Mouse (Mus musculus): Measurements from ENCODE around the gene Zfp750. TPM values are rescaled to one million over a fixed set of nuclear protein-coding genes. Genes with fewer than 3 reads are reported as not detected.

Zfp750 gene
- polyA plus RNA-seq (2014; fragmentation: Nextera tagmentation; extraction: Ambion mirVana): 0.09 TPM in 1 of 2 replicates, not detected in the other

DNA sequence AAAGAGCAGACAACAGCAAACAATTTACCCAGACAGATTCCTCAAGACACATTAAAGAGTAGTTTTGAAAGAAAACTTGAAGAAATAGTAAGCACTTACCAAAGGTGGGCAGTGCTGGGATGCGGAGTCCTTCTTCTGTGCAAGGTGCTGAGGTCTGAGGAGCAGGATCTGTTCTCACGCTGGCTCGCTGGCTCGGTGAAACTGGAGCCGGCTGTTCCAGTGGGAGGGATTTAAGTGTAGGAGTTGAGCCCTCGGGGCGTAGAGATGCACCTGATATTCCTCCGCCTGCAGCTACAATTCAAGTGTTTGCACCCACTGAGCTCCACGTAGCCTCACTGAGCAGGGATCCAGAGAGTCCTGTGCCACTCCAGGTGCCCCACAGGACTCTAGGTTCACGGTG, at the start of gene Zfp750:
Zfp750 (minus strand) TSS at position 203 of the 400 bp plus-strand sequence.
- H3K27ac ChIP-seq (ENCODE audit: low read depth, low read length): no peak within 1 kb of the TSS
- no peaks in the 10 kb centered on the region for H3K4me1 ChIP-seq (ENCODE audit: control insufficient read depth, insufficient read depth, low read length)
- no peak within 1 kb of the TSS for H3K4me3 ChIP-seq (ENCODE audit: low read depth, low read length)
- H3K9ac ChIP-seq (ENCODE audit: low read length): no peak within 1 kb of the TSS
- no peaks in the 10 kb centered on the region for H3K36me3 ChIP-seq (ENCODE audit: control insufficient read depth, insufficient read depth, low read length)
- no peaks in the 10 kb centered on the region for H3K9me3 ChIP-seq (replicated peaks; ENCODE audit: control insufficient read depth, low read length)
- no peak within 1 kb of the TSS for H3K4me2 ChIP-seq (ENCODE audit: low read length)
- ATAC-seq (no peak), DNase-seq (ENCODE audit: low spot score) (no peak)
- WGBS: 47% methylated on average over 10 of the region's 10 CpGs
- H3K27me3 ChIP-seq (replicated peaks; ENCODE audit: control insufficient read depth, insufficient read depth, low read length): no peaks in the 10 kb centered on the region

DNA sequence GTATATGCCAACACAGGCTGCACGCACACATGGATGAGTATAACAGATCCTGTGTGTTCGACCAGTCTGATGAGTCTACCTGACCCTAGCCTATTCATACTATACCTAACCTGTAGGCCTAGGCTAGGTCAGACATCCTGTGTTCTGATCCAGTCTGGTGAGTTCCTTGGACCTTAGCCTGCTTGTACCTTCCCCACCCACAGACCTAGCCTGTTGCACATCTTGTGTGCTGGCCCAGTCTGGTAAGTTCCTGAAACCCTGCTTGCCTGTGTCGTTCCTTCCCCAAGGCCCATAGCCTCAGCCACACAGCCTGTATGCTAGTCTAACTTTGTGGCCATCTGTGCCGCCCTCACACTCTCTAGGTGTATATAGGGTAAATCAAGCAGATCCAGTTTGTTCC, 45.1 kb upstream of the Zfp750 start:
- Histone ChIP-seq H3K4me1 (ENCODE audit: control insufficient read depth, insufficient read depth, low read length) (no peaks in the 10 kb centered on the region), H3K27ac (ENCODE audit: low read depth, low read length) (no peak overlapping the region), H3K4me2 (ENCODE audit: low read length) (no peak overlapping the region), H3K9ac (ENCODE audit: low read length) (no peak overlapping the region), H3K36me3 (ENCODE audit: control insufficient read depth, insufficient read depth, low read length) (peaks cover 9% of the 10 kb centered on the region; the same call in 1 of the 2 replicates), H3K9me3 (replicated peaks; ENCODE audit: control insufficient read depth, low read length) (no peaks in the 10 kb centered on the region), H3K4me3 (ENCODE audit: low read depth, low read length) (no peak overlapping the region), H3K27me3 (replicated peaks; ENCODE audit: control insufficient read depth, insufficient read depth, low read length) (no peaks in the 10 kb centered on the region)
- ATAC-seq (no peak), DNase-seq (ENCODE audit: low spot score) (no peak)
- 94% methylated on average over 4 of the region's 4 CpGs for WGBS

DNA sequence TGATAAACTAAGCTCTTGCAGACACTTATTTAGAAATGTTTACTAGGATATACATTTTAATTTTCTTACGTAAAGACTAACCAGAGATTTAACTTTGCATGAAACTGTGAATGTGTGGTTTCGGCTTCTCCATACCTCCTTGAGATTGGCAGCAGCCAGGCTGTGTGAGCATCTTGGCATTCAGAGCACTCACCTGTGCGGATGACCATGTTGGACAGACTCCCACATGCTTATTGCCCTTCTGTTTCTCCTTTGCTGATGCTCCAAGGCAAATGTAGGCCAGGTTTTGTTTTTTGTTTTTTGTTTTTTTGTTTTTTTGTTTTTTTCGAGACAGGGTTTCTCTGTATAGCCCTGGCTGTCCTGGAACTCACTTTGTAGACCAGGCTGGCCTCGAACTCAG, 44.2 kb upstream of the Zfp750 start:
- H3K4me3 ChIP-seq (ENCODE audit: low read depth, low read length): no peak overlapping the region
- H3K36me3 ChIP-seq (ENCODE audit: control insufficient read depth, insufficient read depth, low read length): peaks cover 9% of the 10 kb centered on the region; the same call in 1 of the 2 replicates
- no peak for ATAC-seq
- no peaks in the 10 kb centered on the region for H3K4me1 ChIP-seq (ENCODE audit: control insufficient read depth, insufficient read depth, low read length)
- no peak overlapping the region for H3K27ac ChIP-seq (ENCODE audit: low read depth, low read length)
- no peak overlapping the region for H3K9ac ChIP-seq (ENCODE audit: low read length)
- H3K4me2 ChIP-seq (ENCODE audit: low read length): no peak overlapping the region
- no peaks in the 10 kb centered on the region for H3K27me3 ChIP-seq (replicated peaks; ENCODE audit: control insufficient read depth, insufficient read depth, low read length)
- H3K9me3 ChIP-seq (replicated peaks; ENCODE audit: control insufficient read depth, low read length): no peaks in the 10 kb centered on the region
- no peak for DNase-seq (ENCODE audit: low spot score)
- 92% methylated on average over 5 of the region's 5 CpGs for WGBS

DNA sequence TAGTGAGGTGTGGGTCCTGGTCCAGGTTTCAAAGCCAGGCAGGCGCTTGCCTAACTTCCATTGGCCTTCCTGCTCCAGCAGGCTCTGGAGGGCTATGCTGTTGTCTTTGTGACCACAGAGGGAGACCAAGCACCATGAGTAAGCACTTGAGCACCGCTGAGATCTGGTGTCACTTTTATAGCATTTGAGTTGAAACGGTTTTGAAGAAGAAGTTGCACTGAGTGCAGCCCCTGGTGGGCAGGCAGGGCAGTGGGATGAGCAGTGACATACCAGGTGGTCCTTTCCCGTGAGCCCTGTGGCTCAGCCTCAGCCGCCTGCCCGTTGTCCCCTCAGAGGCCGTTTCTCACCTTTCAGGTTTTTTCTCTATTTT, 41.1 kb upstream of the Zfp750 start:
- H3K4me1 ChIP-seq (ENCODE audit: control insufficient read depth, insufficient read depth, low read length): no peaks in the 10 kb centered on the region
- no peak overlapping the region for H3K4me2 ChIP-seq (ENCODE audit: low read length)
- WGBS: 84% methylated on average over 7 of the region's 7 CpGs
- ATAC-seq (no peak), DNase-seq (ENCODE audit: low spot score) (no peak)
- H3K4me3 ChIP-seq (ENCODE audit: low read depth, low read length): no peak overlapping the region
- H3K27me3 ChIP-seq (replicated peaks; ENCODE audit: control insufficient read depth, insufficient read depth, low read length): no peaks in the 10 kb centered on the region
- H3K36me3 ChIP-seq (ENCODE audit: control insufficient read depth, insufficient read depth, low read length): peaks cover 9% of the 10 kb centered on the region; the same call in 1 of the 2 replicates
- H3K9ac ChIP-seq (ENCODE audit: low read length): no peak overlapping the region
- no peaks in the 10 kb centered on the region for H3K9me3 ChIP-seq (replicated peaks; ENCODE audit: control insufficient read depth, low read length)
- no peak overlapping the region for H3K27ac ChIP-seq (ENCODE audit: low read depth, low read length)

DNA sequence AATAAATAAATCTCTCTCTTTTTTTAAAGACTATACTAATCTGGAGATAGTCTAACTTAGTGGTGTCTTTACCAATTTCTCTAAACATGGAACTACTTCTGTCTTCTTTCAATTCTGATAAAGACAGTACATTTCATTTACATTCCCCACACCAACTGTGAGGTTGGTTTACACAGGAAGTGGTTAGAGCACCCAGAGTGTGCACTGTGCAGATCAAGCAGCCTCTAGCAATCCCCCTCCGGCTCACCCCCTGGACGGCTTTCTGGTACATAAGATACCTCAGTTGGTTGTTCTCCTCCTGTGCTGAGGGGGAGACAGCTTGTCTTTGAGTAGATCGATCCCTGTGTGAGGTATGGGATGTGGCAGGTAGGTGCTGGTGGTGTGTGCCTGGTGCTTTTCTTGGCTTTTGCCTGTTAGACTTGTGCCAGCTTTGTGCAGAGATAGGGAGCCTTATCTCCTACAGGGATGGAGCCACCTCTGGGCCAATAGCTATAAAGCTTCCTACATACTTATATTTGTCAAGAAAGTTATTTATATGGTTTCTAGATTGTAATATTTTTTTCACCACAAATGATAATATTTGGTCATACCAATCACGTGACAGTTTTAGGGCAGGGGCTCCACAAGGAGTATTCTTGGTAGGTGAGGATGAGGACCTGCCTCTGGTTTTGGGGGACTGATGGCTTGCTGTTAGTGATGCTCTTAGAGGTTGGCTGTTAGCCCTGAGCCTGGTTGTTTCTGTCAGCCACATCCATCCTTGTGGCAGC, 40.6 kb upstream of the Zfp750 start:
- ATAC-seq: no peak
- H3K4me1 ChIP-seq (ENCODE audit: control insufficient read depth, insufficient read depth, low read length): no peaks in the 10 kb centered on the region
- no peak overlapping the region for H3K4me3 ChIP-seq (ENCODE audit: low read depth, low read length)
- DNase-seq (ENCODE audit: low spot score): no peak
- no peaks in the 10 kb centered on the region for H3K27me3 ChIP-seq (replicated peaks; ENCODE audit: control insufficient read depth, insufficient read depth, low read length)
- H3K36me3 ChIP-seq (ENCODE audit: control insufficient read depth, insufficient read depth, low read length): peaks cover 4% of the 10 kb centered on the region; the same call in 1 of the 2 replicates
- no peaks in the 10 kb centered on the region for H3K9me3 ChIP-seq (replicated peaks; ENCODE audit: control insufficient read depth, low read length)
- WGBS: 87% methylated on average over 4 of the region's 4 CpGs
- H3K4me2 ChIP-seq (ENCODE audit: low read length): no peak overlapping the region
- H3K27ac ChIP-seq (ENCODE audit: low read depth, low read length): no peak overlapping the region
- no peak overlapping the region for H3K9ac ChIP-seq (ENCODE audit: low read length)

DNA sequence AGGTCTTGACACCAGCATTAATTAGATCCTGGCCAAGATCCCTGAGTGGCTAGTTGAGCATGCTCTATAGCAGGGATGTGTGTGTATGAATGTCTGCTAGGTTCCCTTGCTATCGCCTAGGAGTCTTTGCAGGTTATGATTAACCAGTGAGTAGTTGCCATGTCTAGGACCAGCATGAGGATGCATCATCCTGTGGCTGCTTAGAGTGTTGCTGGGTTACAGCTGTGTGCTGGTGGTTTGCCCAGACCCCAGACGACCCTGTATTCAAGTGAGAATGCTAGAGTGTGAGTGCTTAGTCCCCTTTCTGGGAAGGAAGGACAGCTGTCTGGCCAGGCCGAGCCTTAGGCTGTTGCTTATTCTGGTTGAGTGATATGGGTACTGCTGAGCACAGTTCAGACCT, 39.4 kb upstream of the Zfp750 start:
- Histone ChIP-seq H3K4me3 (ENCODE audit: low read depth, low read length) (no peak overlapping the region), H3K4me2 (ENCODE audit: low read length) (no peak overlapping the region), H3K36me3 (ENCODE audit: control insufficient read depth, insufficient read depth, low read length) (no peaks in the 10 kb centered on the region), H3K9ac (ENCODE audit: low read length) (no peak overlapping the region), H3K4me1 (ENCODE audit: control insufficient read depth, insufficient read depth, low read length) (no peaks in the 10 kb centered on the region), H3K27ac (ENCODE audit: low read depth, low read length) (no peak overlapping the region), H3K9me3 (replicated peaks; ENCODE audit: control insufficient read depth, low read length) (no peaks in the 10 kb centered on the region), H3K27me3 (replicated peaks; ENCODE audit: control insufficient read depth, insufficient read depth, low read length) (no peaks in the 10 kb centered on the region)
- 92% methylated on average over 3 of the region's 3 CpGs for whole genome bisulfite sequencing
- DNase-seq (ENCODE audit: low spot score): no peak
- ATAC-seq: no peak

- Histone ChIP-seq H3K4me2 (ENCODE audit: low read length) (no peak overlapping the region), H3K36me3 (ENCODE audit: control insufficient read depth, insufficient read depth, low read length) (no peaks in the 10 kb centered on the region), H3K27ac (ENCODE audit: low read depth, low read length) (no peak overlapping the region), H3K9ac (ENCODE audit: low read length) (no peak overlapping the region), H3K4me1 (ENCODE audit: control insufficient read depth, insufficient read depth, low read length) (no peaks in the 10 kb centered on the region), H3K4me3 (ENCODE audit: low read depth, low read length) (no peak overlapping the region), H3K27me3 (replicated peaks; ENCODE audit: control insufficient read depth, insufficient read depth, low read length) (no peaks in the 10 kb centered on the region), H3K9me3 (replicated peaks; ENCODE audit: control insufficient read depth, low read length) (no peaks in the 10 kb centered on the region)
- no peak for DNase-seq (ENCODE audit: low spot score)
- ATAC-seq: no peak
- WGBS: 100% methylated on average over 1 of the region's 1 CpGs
These were observed 38.8 kb upstream of the Zfp750 start for GRCm38 (mm10) chr11:121557946-121558345.

DNA sequence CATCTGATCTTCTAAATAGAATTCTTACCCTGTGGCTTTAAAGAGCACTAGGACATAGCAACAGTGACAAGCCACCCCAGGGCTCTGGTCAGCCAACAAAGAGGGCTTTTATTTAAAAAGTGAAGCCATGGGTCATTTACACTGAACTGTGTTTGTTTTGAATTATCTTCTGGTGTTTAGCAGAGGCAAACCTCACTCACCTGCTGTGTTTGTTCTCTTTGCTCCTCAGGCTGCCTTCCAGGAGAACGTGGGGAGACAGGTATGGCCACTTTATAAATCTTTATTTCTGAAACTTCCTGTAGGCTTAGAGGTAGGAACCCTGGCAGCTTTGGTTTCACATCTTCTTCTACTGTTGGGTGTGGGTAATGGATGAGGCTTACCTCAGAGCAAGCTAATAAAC, 37.6 kb upstream of the Zfp750 start:
- DNase-seq (ENCODE audit: low spot score) (no peak), ATAC-seq (no peak)
- H3K9me3 ChIP-seq (replicated peaks; ENCODE audit: control insufficient read depth, low read length): no peaks in the 10 kb centered on the region
- no peak overlapping the region for H3K9ac ChIP-seq (ENCODE audit: low read length)
- no peak overlapping the region for H3K4me3 ChIP-seq (ENCODE audit: low read depth, low read length)
- no peaks in the 10 kb centered on the region for H3K36me3 ChIP-seq (ENCODE audit: control insufficient read depth, insufficient read depth, low read length)
- H3K4me2 ChIP-seq (ENCODE audit: low read length): no peak overlapping the region
- no peak overlapping the region for H3K27ac ChIP-seq (ENCODE audit: low read depth, low read length)
- peaks cover 2% of the 10 kb centered on the region; the same call in 1 of the 2 replicates for H3K4me1 ChIP-seq (ENCODE audit: control insufficient read depth, insufficient read depth, low read length)
- WGBS: 87% methylated on average over 1 of the region's 1 CpGs
- H3K27me3 ChIP-seq (replicated peaks; ENCODE audit: control insufficient read depth, insufficient read depth, low read length): no peaks in the 10 kb centered on the region

DNA sequence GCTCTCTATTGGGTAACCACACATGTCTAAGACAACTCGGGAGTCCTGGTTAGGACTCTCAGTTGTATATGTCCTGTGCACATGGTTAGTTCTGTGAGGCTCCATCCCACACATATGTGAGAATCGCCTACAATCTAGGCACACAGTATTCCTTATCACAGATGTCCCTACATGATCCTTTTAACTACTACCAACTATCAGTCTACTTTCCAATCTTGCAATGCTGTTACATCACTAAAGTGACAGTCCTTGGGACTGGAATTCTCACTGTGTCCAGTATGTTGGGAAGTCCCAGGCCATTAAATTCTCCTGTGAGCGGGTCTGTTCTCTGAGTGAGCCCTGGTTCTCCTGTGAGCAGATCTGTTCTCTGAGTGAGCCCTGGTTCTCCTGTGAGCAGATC, 34.3 kb upstream of the Zfp750 start:
- Histone ChIP-seq H3K4me3 (ENCODE audit: low read depth, low read length) (no peak overlapping the region), H3K36me3 (ENCODE audit: control insufficient read depth, insufficient read depth, low read length) (no peaks in the 10 kb centered on the region), H3K9ac (ENCODE audit: low read length) (no peak overlapping the region), H3K4me2 (ENCODE audit: low read length) (no peak overlapping the region), H3K27me3 (replicated peaks; ENCODE audit: control insufficient read depth, insufficient read depth, low read length) (no peaks in the 10 kb centered on the region), H3K4me1 (ENCODE audit: control insufficient read depth, insufficient read depth, low read length) (peaks cover 24% of the 10 kb centered on the region), H3K27ac (ENCODE audit: low read depth, low read length) (no peak overlapping the region), H3K9me3 (replicated peaks; ENCODE audit: control insufficient read depth, low read length) (no peaks in the 10 kb centered on the region)
- DNase-seq (ENCODE audit: low spot score): no peak
- WGBS: 93% methylated on average over 3 of the region's 3 CpGs
- ATAC-seq: no peak
